Mouse (Mus musculus) intestine, embryonic 14.5 days (tissue): ENCODE results near the gene Ralgps2. TPM values are rescaled to one million over a fixed set of nuclear protein-coding genes. Genes with fewer than 3 reads are reported as not detected.

Experiments
- ATAC-seq: fragments of 200-750 bp; cut with Nextera tagmentation; replicated peaks from 2 replicates; pipeline ENCODE4 v1.8.0; 2017; ENCODE audit warnings: low read depth, moderate number of reproducible peaks, moderate TSS enrichment, moderate library complexity; ENCODE audit not compliant: low FRiP score, low TSS enrichment
- DNase-seq: peaks from one replicate; pipeline ENCODE4 v3.0.0-alpha.2; 2018; ENCODE audit warnings: low spot score
- H3K27ac ChIP-seq: fragments of 300-500 bp; sonication (generic); 2 replicates; pipeline ENCODE4 v1.5.1; 2014; ENCODE audit warnings: low read depth, mild to moderate bottlenecking, control low read depth
- H3K27me3 ChIP-seq: fragments of 300-500 bp; sonication (generic); replicated peaks from 2 replicates; pipeline ENCODE4 v1.6.1; 2014; ENCODE audit warnings: low read length, control low read depth; ENCODE audit not compliant: control insufficient read depth, insufficient read depth
- H3K36me3 ChIP-seq: fragments of 300-500 bp; sonication (generic); 2 replicates; pipeline ENCODE4 v1.6.1; 2014; ENCODE audit warnings: low read length, control low read depth; ENCODE audit not compliant: control insufficient read depth, insufficient read depth
- H3K4me1 ChIP-seq: fragments of 300-500 bp; sonication (generic); replicated peaks from 2 replicates; pipeline ENCODE4 v1.6.1; 2014; ENCODE audit warnings: low read length, control low read depth, mixed read lengths; ENCODE audit not compliant: control insufficient read depth, insufficient read depth
- H3K4me2 ChIP-seq: fragments of 300-500 bp; sonication (generic); 2 replicates; pipeline ENCODE4 v1.6.1; 2014; ENCODE audit warnings: low read length
- H3K4me3 ChIP-seq: fragments of 300-500 bp; sonication (generic); 2 replicates; pipeline ENCODE4 v1.5.1; 2014; ENCODE audit warnings: low read depth, low read length, control low read depth, mixed read lengths
- H3K9ac ChIP-seq: fragments of 300-500 bp; sonication (generic); 2 replicates; pipeline ENCODE4 v1.6.1; 2014; ENCODE audit warnings: mild to moderate bottlenecking, low read length
- H3K9me3 ChIP-seq: fragments of 300-500 bp; sonication (generic); 2 replicates; pipeline ENCODE4 v1.6.1; 2016; ENCODE audit warnings: low read length, control low read depth; ENCODE audit not compliant: control insufficient read depth
- WGBS: fragments of 180-500 bp; shearing (Covaris S2); extraction: QIAGEN DNeasy Blood & Tissue Kit; methylation state at CpG from one replicate; pipeline ENCODE4 v1.1.7; 2014; 5-methylcytosine and 5-hydroxymethylcytosine counted together
- polyA plus RNA-seq: library from polyadenylated mRNA; unstranded; fragments of >200 nt; fragmentation: Nextera tagmentation; extraction: Ambion mirVana; gene quantifications from 2 replicates; pipeline ENCODE4 v1.2.1, GENCODE M21; 2014

The Ralgps2 gene
- polyA plus RNA-seq, 1 experiment from 2014 or later = 36.4 TPM

GRCm38 (mm10) chr1:156922921-156923320 is 16.5 kb downstream of the Ralgps2 start:
- H3K27me3 ChIP-seq = no peaks in the 10 kb centered on the region
- no peak overlapping the region for H3K9ac ChIP-seq
- ATAC-seq (no peak), DNase-seq (no peak)
- no peak overlapping the region for H3K4me3 ChIP-seq
- H3K4me2 ChIP-seq = no peak overlapping the region
- WGBS = 81% methylated on average over 6 of the region's 6 CpGs
- H3K9me3 ChIP-seq = no peaks in the 10 kb centered on the region
- H3K4me1 ChIP-seq = 0 out of 2 replicates have a peak, but pooled peaks cover 15% of the 10 kb centered on the region
- H3K36me3 ChIP-seq = no peaks in the 10 kb centered on the region
- no peak overlapping the region for H3K27ac ChIP-seq

GRCm38 (mm10) chr1:156921290-156921994 is 18.0 kb downstream of the Ralgps2 start:
- no peak overlapping the region for H3K4me3 ChIP-seq
- peaks cover 15% of the 10 kb centered on the region; the same call in 1 of the 2 replicates for H3K4me1 ChIP-seq
- peak overlapping the region; percentile 5; the same call in 1 of the 2 replicates for H3K27ac ChIP-seq
- H3K9me3 ChIP-seq = no peaks in the 10 kb centered on the region
- H3K27me3 ChIP-seq = no peaks in the 10 kb centered on the region
- no peak overlapping the region for H3K9ac ChIP-seq
- H3K36me3 ChIP-seq = no peaks in the 10 kb centered on the region
- no peak overlapping the region for H3K4me2 ChIP-seq
- ATAC-seq = no peak
- 59% methylated on average over 12 of the region's 12 CpGs for whole genome bisulfite sequencing
- DNase-seq = no peak

GRCm38 (mm10) chr1:156917460-156917859 is 22.0 kb downstream of the Ralgps2 start:
- Histone ChIP-seq H3K9ac (no peak overlapping the region), H3K9me3 (no peaks in the 10 kb centered on the region), H3K27ac (no peak overlapping the region), H3K36me3 (no peaks in the 10 kb centered on the region), H3K4me3 (no peak overlapping the region), H3K27me3 (no peaks in the 10 kb centered on the region), H3K4me2 (no peak overlapping the region), H3K4me1 (peaks cover 21% of the 10 kb centered on the region; the same call in 1 of the 2 replicates)
- WGBS = 22% methylated on average over 3 of the region's 3 CpGs
- ATAC-seq (no peak), DNase-seq (no peak)

- H3K4me2 ChIP-seq = no peak overlapping the region
- no peak overlapping the region for H3K4me3 ChIP-seq
- peaks cover 17% of the 10 kb centered on the region; the same call in 1 of the 2 replicates for H3K4me1 ChIP-seq
- WGBS = 52% methylated on average over 3 of the region's 3 CpGs
- no peaks in the 10 kb centered on the region for H3K9me3 ChIP-seq
- no peaks in the 10 kb centered on the region for H3K27me3 ChIP-seq
- no peak overlapping the region for H3K9ac ChIP-seq
- ATAC-seq = no peak
- H3K36me3 ChIP-seq = no peaks in the 10 kb centered on the region
- H3K27ac ChIP-seq = peak overlapping the region; percentile 9; the same call in 1 of the 2 replicates
- no peak for DNase-seq
Measured at GRCm38 (mm10) chr1:156916361-156916760, 23.1 kb downstream of the Ralgps2 start.

GRCm38 (mm10) chr1:156914942-156915341 is 24.5 kb downstream of the Ralgps2 start:
- DNase-seq = no peak
- 66% methylated on average over 5 of the region's 5 CpGs for WGBS
- H3K9me3 ChIP-seq = no peaks in the 10 kb centered on the region

GRCm38 (mm10) chr1:156913190-156913589 is 26.2 kb downstream of the Ralgps2 start:
- H3K4me3 ChIP-seq = no peak overlapping the region
- DNase-seq (no peak), ATAC-seq (no peak)
- H3K27me3 ChIP-seq = no peaks in the 10 kb centered on the region
- H3K36me3 ChIP-seq = no peaks in the 10 kb centered on the region
- no peak overlapping the region for H3K27ac ChIP-seq
- no peak overlapping the region for H3K4me2 ChIP-seq
- no peak overlapping the region for H3K9ac ChIP-seq
- 86% methylated on average over 6 of the region's 6 CpGs for WGBS
- H3K4me1 ChIP-seq = peaks cover 6% of the 10 kb centered on the region; the same call in 1 of the 2 replicates
- no peaks in the 10 kb centered on the region for H3K9me3 ChIP-seq

More at GRCm38 (mm10) chr1:156914942-156915341, 24.5 kb downstream of the Ralgps2 start:
- ATAC-seq = no peak
- Histone ChIP-seq H3K27me3 (no peaks in the 10 kb centered on the region), H3K36me3 (no peaks in the 10 kb centered on the region), H3K4me1 (peaks cover 8% of the 10 kb centered on the region; the same call in 1 of the 2 replicates), H3K9ac (no peak overlapping the region), H3K4me3 (no peak overlapping the region), H3K27ac (no peak overlapping the region), H3K4me2 (no peak overlapping the region)

GRCm38 (mm10) chr1:156910948-156911347 is 28.5 kb downstream of the Ralgps2 start:
- no peak for ATAC-seq
- H3K9me3 ChIP-seq = no peaks in the 10 kb centered on the region
- peaks cover 7% of the 10 kb centered on the region; the same call in 1 of the 2 replicates for H3K36me3 ChIP-seq
- H3K27me3 ChIP-seq = no peaks in the 10 kb centered on the region
- no peak overlapping the region for H3K27ac ChIP-seq
- no peak overlapping the region for H3K9ac ChIP-seq
- no peak overlapping the region for H3K4me3 ChIP-seq
- H3K4me1 ChIP-seq = 0 out of 2 replicates have a peak, but pooled peaks cover 6% of the 10 kb centered on the region
- no peak for DNase-seq
- 77% methylated on average over 2 of the region's 2 CpGs for WGBS
- H3K4me2 ChIP-seq = no peak overlapping the region

- Histone ChIP-seq H3K4me1 (0 out of 2 replicates have a peak, but pooled peaks cover 3% of the 10 kb centered on the region), H3K9ac (no peak overlapping the region), H3K36me3 (peaks cover 11% of the 10 kb centered on the region), H3K27ac (no peak overlapping the region), H3K4me3 (no peak overlapping the region), H3K27me3 (no peaks in the 10 kb centered on the region), H3K9me3 (no peaks in the 10 kb centered on the region), H3K4me2 (no peak overlapping the region)
- ATAC-seq (no peak), DNase-seq (no peak)
Measured at GRCm38 (mm10) chr1:156909866-156910265, 29.6 kb downstream of the Ralgps2 start.

GRCm38 (mm10) chr1:156909265-156909664 is 30.2 kb downstream of the Ralgps2 start:
- Histone ChIP-seq H3K4me2 (no peak overlapping the region), H3K27me3 (no peaks in the 10 kb centered on the region), H3K36me3 (peaks cover 11% of the 10 kb centered on the region), H3K27ac (no peak overlapping the region), H3K4me3 (no peak overlapping the region), H3K9ac (no peak overlapping the region), H3K9me3 (no peaks in the 10 kb centered on the region), H3K4me1 (0 out of 2 replicates have a peak, but pooled peaks cover 3% of the 10 kb centered on the region)
- WGBS = 79% methylated on average over 4 of the region's 4 CpGs
- ATAC-seq (no peak), DNase-seq (no peak)
